Mouse (Mus musculus) A20 (cell line): ENCODE results near the gene Slc2a2.
"Not testable (repeated sequence)": the region's sequence is repeated elsewhere in the genome, so short reads cannot be mapped to it uniquely, and the experiment has no call there.

ENCODE experiments used
- DNase-seq: peaks from one replicate; pipeline ENCODE4 v3.0.0-alpha.2; 2011; ENCODE audit warnings: low read depth, low spot score

Gene Slc2a2

DNA sequence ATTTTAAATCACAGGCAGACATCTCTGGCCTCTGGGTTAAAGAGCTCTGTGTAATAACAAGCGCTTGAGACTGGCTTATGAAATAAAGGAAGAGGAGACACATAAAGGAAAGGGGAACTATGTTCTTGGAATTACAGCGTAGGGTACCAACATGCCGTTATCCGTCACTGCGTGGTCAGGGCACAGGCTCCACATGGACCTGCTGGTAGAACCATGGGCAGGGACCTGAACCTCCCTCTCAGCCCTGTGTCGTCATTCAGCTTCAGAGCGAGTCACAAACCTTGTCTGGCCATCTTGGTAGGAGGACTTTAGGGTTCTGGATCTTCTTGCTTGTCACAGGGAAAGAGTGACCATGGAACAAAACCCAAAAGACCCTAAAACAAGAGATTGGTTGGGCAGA, 28.7 kb downstream of the Slc2a2 start:
- DNase-seq = no peak

DNA sequence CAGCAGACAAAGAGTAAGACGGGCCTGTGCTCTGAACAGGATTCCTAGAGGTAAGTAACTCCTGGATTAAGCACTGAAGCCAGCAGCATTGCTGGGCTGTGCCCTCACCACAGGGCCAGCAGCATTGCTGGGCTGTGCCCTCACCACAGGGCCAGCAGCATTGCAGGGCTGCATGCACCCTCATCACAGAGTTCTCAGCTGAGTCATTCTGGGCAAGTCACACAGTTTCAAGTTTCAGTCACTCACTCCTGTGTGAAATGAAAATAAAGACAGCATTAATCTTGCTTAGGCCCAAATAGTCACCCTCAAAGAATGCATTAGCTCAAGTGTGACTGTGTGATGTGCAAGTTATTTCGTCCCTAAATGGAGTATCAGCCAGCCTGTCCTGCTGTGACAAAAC, 37.0 kb downstream of the Slc2a2 start:
- no peak for DNase-seq

DNA sequence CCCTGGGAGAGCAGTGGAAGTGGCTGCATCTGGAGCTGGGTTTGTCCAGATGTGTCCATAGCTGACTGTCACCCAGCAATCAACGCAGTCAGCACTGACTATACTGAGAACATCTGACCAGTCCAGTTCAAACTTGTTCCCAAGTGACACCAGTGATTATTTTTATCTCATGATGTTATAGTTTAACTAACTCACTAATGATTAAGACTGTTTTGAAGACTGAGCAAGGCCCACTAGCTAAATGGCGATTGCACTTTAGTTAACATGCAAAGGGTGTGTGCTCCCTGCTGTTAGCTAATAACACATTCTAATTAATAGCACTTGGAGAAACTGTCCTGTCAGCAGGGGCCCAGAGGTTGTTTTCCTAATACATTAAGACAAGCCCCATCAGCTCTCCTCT, 39.3 kb downstream of the Slc2a2 start:
- no peak for DNase-seq

DNA sequence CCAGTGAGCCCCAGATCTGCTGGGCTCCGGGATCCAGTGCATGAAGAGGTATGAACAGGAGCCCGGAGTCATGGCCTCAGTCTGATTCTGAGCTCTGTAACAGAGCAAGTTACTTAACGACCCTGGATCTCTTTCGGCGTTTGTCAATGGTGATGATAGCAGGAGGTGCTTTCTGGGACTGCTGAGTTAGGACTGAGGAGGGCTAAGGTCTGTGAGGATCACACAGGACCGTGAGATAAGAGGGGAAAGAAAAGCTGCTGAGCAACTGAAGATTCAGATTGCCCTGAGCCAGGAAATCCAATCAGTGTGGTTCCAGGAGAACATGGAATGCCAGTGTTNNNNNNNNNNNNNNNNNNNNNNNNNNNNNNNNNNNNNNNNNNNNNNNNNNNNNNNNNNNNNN, 42.6 kb downstream of the Slc2a2 start:
- DNase-seq = no peak

DNA sequence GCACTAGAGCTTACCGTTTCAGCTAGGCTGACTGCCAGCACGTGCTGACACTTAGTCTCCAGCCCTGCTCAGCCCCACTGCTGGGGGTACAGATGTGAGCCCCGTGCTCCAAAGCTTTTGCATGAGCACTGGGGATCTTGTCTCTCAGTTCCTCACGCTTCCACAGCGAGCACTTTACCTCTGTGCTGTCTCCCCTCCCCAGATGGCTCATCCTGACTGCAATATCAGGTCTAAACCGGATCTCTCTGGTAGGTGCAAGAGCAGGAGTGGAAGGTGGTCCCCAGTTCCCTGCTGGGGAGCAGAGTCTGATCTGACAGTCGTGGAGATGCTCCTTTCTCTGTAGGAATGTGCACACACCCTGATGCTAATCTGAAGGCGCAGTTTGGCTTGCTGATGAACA, 45.5 kb downstream of the Slc2a2 start:
- no peak for DNase-seq

DNA sequence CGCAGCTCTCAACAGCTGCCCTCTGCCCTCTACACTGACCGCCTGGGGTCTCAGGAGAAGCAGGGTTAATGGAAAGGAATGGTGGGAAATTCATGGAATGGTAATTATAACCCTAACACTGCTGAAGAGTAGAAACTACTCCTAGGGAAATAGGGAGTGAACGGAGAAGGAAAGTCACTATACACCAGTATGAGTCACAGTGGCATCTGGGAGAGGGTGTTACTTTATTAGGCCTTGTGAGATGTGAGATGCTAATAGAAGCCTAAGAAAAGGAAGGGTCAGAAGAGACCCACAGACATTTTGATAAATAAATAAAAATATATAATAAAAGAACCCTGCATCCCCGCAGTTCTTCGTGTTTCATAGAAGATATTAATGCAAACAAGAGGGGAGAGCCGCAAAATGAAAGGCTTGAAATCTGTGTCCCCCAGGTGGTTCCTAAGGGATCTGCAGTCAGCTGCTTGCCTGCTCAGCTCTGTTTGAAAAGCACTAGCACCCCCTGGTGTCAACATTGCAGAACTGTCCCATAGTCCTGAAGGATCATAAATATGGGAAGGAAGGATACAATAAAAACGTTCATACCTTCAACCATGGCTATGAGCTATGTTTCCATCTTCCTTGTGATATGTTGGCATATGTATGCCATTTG, 48.3 kb downstream of the Slc2a2 start:
- peak; percentile 66 for DNase-seq

DNA sequence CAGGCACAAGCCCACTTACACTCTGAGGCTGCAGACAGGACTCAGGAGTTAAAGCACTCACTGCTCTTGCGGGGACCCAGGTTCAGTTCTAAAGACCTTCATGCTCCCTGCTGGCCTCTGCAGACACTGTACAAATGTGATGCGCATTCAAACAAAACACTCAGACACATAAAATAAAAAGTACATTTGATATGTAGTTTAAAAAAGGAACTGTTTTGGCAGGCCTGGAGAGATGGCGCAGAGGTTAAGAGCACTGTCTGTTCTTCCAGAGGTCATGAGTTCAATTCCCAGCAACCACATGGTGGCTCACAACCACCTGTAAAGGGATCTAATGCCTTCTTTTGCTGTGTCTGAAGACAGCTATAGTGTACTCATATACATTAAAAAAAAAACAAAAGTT, 50.4 kb downstream of the Slc2a2 start:
- no peak for DNase-seq

DNA sequence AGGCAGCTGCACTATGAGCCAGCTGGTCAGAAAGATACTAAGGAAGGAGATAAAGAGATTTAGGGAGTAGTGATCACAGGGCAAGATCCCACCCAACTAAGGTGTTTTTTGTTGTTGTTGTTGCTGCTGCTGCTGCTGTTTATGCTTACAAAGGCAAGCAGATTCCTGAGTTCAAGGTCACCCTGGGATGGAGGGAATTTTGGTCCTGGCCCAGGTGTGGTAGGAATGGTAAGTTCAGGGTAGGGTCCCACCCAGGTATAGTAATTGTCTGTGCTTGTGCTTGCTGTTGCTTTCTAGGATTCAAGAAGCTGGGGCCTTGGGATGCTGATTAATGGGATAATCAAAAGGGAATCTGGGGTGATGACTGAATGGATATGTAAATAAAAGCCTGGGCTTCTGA, 51.3 kb downstream of the Slc2a2 start:
- no peak for DNase-seq

DNA sequence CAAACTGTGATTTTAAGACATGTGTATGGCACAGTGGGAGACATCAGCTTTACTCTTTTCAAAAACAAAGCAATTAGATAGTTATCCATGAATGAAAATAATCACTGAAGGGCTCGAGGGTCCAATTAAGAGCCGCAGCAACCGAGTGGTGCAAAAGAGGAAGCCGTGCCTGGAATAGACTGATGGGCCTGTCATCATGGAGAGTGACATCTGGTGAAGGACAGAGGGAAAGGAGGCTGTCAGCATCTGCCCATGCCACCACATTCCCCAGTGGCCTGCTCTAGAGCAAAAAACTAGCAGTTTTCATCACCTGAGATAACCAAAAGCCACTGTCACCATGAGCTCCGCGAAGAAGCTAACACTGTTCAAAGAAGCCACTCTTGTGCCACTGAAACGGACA, 57.8 kb downstream of the Slc2a2 start:
- DNase-seq = no peak

DNA sequence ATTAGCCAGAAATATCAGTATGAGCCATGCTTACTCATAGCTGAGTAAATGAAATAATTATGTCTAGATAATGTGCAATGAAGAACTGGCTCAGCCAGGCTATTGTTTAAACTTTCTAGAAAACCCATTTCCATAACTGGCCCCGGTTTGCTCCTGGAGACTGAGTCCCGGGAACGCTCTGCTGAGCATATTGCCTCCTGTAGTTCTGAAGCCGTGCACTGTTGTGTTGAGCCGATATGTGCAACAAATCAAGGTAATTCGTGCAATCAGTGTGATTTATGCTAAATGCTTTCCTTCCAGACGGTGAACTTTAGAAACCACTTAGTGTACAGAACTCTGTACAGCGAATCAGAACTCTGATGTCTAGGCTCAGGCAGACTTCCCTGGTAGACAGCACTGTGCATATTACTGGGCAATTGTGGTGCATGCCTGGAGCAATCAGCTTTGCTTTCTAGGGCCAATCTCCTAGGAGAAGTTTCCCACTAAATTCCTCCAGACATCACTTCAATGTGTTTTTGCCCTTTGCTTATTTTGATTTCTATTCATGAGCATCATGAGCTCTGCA, 63.6 kb downstream of the Slc2a2 start:
- DNase-seq = no peak

DNA sequence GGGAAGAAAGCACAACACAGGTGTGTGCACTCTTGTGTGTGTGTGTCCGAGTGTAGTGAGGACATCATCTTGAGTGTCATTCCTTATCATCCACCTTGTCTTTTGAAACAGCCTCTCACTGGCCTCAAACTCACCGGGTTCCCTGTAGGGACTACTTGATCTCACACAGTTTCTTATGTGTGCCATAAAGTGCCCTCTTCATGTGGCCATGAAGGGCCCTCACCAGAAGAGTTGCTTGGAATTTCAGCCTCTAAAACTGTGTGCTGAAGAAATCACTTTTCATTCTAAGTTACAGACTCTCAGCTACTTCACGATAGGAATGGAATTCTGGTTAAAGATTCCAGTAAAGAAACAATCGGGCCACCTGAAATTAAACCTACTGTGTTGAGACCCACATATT, 69.2 kb downstream of the Slc2a2 start:
- no peak for DNase-seq

DNA sequence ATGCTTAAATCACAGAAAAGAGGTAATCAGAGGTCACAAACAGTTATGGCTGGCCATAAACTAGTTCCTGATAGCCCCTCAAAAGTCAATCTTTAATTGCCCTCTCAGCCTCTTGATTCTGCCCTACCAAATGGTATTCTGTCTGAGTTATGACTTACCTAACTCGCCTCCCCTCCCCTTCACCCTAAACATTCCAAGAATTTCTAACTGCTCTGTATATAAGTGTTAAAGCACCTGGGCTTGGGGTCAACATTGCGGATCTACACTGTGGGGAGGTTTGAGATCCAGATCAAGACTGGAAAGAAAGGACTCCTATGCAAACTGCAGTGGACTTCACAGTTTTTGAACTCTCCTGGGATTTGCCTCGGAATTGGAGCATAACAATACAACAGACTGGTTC, 70.5 kb downstream of the Slc2a2 start:
- no peak for DNase-seq

DNA sequence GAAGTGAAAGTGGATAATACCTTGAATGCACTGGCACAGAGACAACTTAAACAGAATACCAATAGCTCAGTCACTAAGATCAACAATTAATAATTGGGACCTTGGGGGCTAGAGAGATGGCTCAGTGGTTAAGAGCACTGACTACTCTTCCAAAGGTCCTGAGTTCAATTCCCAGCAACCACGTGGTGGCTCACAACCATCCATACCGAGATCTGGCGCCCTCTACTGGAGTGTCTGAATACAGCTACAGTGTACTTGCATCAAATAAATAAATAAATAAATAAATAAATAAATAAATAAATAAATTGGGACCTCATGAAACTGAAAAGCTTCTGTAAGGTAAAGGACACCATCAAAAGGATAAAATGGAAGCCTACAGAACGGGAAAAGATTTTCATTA, 75.2 kb downstream of the Slc2a2 start:
- not testable (repeated sequence) for DNase-seq

DNA sequence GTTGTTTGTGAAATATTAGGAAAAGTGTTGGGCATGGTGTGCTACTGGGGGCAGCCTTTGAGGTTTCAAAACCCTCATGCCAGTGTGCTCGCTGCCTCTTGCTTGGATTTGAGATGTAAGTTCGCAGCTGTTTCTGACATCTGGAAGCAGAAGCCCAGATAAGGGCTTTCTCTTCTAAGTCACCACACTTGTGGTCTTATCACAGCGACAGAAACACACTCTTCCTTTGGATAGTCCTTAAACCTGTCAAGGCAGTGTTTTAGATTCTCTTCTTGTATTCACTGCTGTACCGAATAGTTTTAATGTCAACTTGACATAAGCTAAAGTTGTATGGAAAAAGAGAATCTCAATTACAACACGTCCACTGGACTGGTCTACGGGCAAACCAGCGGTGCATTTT, 77.7 kb downstream of the Slc2a2 start:
- no peak for DNase-seq

DNA sequence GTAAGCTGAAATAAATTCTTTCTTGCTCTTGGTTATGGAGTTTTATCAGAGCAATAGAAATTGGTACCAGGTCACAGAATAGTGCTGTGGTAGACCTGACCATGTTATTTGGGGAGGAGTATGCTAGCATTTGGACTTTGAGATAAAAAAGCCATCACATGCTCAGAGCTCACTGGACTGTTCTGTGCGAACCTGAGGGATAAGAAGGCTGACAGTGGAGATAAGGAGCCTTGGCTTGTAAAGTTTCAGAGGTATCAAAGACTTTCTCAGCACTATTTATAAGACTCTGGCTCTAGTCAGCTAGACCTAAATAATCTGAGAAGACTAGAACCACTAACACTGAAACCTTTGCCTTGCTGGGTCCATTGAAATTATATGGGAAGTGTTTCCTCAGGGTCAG, 78.3 kb downstream of the Slc2a2 start:
- DNase-seq = no peak

DNA sequence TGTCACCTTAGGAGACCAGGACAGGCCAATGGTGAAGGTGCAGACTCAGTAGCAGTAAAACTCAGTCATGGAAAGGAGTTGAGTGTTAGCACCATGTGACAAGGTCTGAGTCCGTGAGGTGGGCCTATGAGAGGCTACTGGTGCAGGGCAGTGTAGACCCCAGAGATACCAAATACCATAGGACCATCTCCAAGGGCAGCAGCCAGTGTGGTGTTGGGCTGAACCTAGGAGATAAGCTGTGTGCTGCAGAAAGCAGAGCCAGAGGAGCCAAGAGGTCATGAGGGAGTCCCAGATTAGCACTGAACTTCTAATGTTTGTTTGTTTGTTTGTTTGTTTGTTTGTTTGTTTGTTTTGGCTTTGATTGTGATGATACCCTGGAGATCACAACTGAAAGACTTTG, 78.8 kb downstream of the Slc2a2 start:
- DNase-seq = no peak

DNA sequence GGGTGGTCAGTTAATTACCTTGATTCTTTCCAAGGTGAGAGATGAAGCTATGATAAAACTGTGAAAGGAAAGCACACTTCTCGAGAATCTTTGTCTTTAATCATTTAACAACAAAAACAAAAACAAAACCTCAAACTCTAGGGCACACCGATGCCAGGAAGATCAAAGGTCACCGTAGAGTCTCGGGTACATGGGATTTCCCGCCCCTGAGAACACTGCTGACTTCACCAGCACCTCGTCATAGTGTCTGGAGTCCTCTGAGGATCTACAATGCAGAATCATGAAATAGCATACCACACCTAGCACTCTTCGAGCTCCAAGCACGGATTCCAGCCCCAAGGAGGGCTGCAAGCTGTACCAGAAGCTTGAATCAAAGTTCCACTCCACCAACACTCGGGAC, 82.8 kb downstream of the Slc2a2 start:
- DNase-seq = no peak
